Mouse (Mus musculus) embryonic fibroblast, embryonic 13.5 days (primary cell): ENCODE results near the gene Gm17387.

Experiments used
- CTCF ChIP-seq: IDR thresholded peaks from 2 replicates; pipeline ENCODE4 v1.5.1; 2011; ENCODE audit warnings: mild to moderate bottlenecking, control low read depth, low read length, moderate library complexity, borderline replicate concordance; ENCODE audit not compliant: insufficient read depth
- POLR2A ChIP-seq: IDR thresholded peaks from 2 replicates; pipeline ENCODE4 v1.6.1; 2011; ENCODE audit warnings: low read depth, mild to moderate bottlenecking, control low read depth, low read length, moderate library complexity

- TF ChIP-seq CTCF (no peak), POLR2A (no peak)
Measured at GRCm38 (mm10) chr7:140997817-140998216, 31.1 kb upstream of the Gm17387 start.
